In genomic region chr9:74248084-74248483, GRCm38 (mm10) we compare ENCODE assay signal across 25 mouse cellular contexts.
"Had no signal": no experiment of that assay in that cellular context is flagged by ENCODE, and none has a peak within 500 bp of the region (broad histone marks: within the 10 kb centered on the region; RNA-seq: fewer than 3 reads in every experiment).

No protein-coding gene starts in this region.

- H3K4me1 ChIP-seq: limb, embryonic 13.5 days; liver, embryonic 12.5 days; liver, embryonic 15.5 days; lung, embryonic 15.5 days; megakaryocyte, embryonic 14.5 days; midbrain, embryonic 12.5 days; midbrain, embryonic 15.5 days; neural tube, embryonic 12.5 days had no signal

- H3K36me3 ChIP-seq: limb, embryonic 10.5 days; limb, embryonic 13.5 days; liver, embryonic 12.5 days; liver, embryonic 15.5 days; lung, embryonic 15.5 days; midbrain, embryonic 12.5 days; midbrain, embryonic 15.5 days; neural tube, embryonic 12.5 days; neural tube, embryonic 15.5 days had no signal

- DNase-seq: kidney, postnatal 25 days; layer of hippocampus, adult 9-11 months; liver; lung, adult 18-20 months; lung, postnatal 10 days; lung, postnatal 36 days; right cerebral cortex, adult 18-20 months; right cerebral cortex, postnatal 14 days; right cerebral cortex, postnatal 4 days; thymus, adult 2 months; thymus, postnatal 14 days; thymus, postnatal 4 days had no signal

- ATAC-seq: liver, embryonic 12.5 days; midbrain, embryonic 15.5 days had no signal

- H3K4me3 ChIP-seq: layer of hippocampus, adult 2 months; limb, embryonic 10.5 days; limb, embryonic 13.5 days; liver, embryonic 12.5 days; liver, embryonic 15.5 days; lung, embryonic 15.5 days; megakaryocyte, embryonic 14.5 days; midbrain, embryonic 12.5 days; midbrain, embryonic 15.5 days; neural tube, embryonic 12.5 days; neural tube, embryonic 15.5 days had no signal

- H3K27me3 ChIP-seq: limb, embryonic 13.5 days; liver, embryonic 12.5 days; liver, embryonic 15.5 days; lung, embryonic 15.5 days; megakaryocyte, embryonic 14.5 days; midbrain, embryonic 12.5 days; midbrain, embryonic 15.5 days; neural tube, embryonic 12.5 days; neural tube, embryonic 15.5 days had no signal

- H3K9ac ChIP-seq: limb, embryonic 13.5 days; liver, embryonic 12.5 days; liver, embryonic 15.5 days; lung, embryonic 15.5 days; midbrain, embryonic 12.5 days; midbrain, embryonic 15.5 days; neural tube, embryonic 12.5 days; neural tube, embryonic 15.5 days had no signal

- H3K27ac ChIP-seq: kidney, postnatal 0 days; layer of hippocampus, adult 2 months; limb, embryonic 10.5 days; limb, embryonic 13.5 days; liver, embryonic 12.5 days; liver, embryonic 15.5 days; lung, embryonic 15.5 days; midbrain, embryonic 12.5 days; midbrain, embryonic 15.5 days; neural tube, embryonic 12.5 days; neural tube, embryonic 15.5 days; stomach, postnatal 0 days had no signal

- H3K9me3 ChIP-seq: limb, embryonic 10.5 days; limb, embryonic 13.5 days; liver, embryonic 12.5 days; liver, embryonic 15.5 days; lung, embryonic 15.5 days; midbrain, embryonic 12.5 days; midbrain, embryonic 15.5 days; neural tube, embryonic 12.5 days; neural tube, embryonic 15.5 days had no signal

- H3K4me2 ChIP-seq: limb, embryonic 13.5 days; liver, embryonic 12.5 days; liver, embryonic 15.5 days; lung, embryonic 15.5 days; midbrain, embryonic 12.5 days; midbrain, embryonic 15.5 days; neural tube, embryonic 12.5 days; neural tube, embryonic 15.5 days had no signal
